Mouse (Mus musculus): ENCODE measurements around the gene Lgals4. TPM values are rescaled to one million over a fixed set of nuclear protein-coding genes. Genes with fewer than 3 reads are reported as not detected.

Lgals4 gene
- polyA plus RNA-seq, 2 experiments = 5.9 to 18.0 TPM

- 10% methylated on average over 10 of the region's 10 CpGs for WGBS
- no peaks in the 10 kb centered on the region for H3K36me3 ChIP-seq (ENCODE audit: control insufficient read depth, insufficient read depth, low read length)
- no peaks in the 10 kb centered on the region for H3K27me3 ChIP-seq (ENCODE audit: control insufficient read depth, insufficient read depth, low read length)
- DNase-seq (ENCODE audit: low spot score) (peak; percentile 57), ATAC-seq (ENCODE audit: low FRiP score, low read depth) (peak; percentile 61; the same call in 1 of the 2 replicates)
- H3K4me2 ChIP-seq (replicated peaks; ENCODE audit: low read depth, low read length, severe bottlenecking) = peak overlapping the region; percentile 28; the same call in 1 of the 2 replicates
- H3K27ac ChIP-seq (replicated peaks; ENCODE audit: low read depth, low read length) = peak overlapping the region; percentile 90
- 0 out of 2 replicates have a peak overlapping the region, but pooled peaks have one; percentile 3 for H3K9ac ChIP-seq (ENCODE audit: low read depth, low read length, severe bottlenecking)
- TF ChIP-seq POLR2A (IDR thresholded peaks at IDR 0.05; ENCODE audit: borderline replicate concordance, extremely low read depth, insufficient read depth, insufficient read length) = no peak
- 0 out of 2 replicates have a peak, but pooled peaks cover 3% of the 10 kb centered on the region for H3K9me3 ChIP-seq (ENCODE audit: control insufficient read depth, low read length)
- peaks cover 29% of the 10 kb centered on the region for H3K4me1 ChIP-seq (ENCODE audit: control insufficient read depth, insufficient read depth, low read length)
- H3K4me3 ChIP-seq (replicated peaks; ENCODE audit: low read length) = no peak overlapping the region
Observed at GRCm38 (mm10) chr7:28802846-28803588, 30.6 kb upstream of the Lgals4 start.

DNA sequence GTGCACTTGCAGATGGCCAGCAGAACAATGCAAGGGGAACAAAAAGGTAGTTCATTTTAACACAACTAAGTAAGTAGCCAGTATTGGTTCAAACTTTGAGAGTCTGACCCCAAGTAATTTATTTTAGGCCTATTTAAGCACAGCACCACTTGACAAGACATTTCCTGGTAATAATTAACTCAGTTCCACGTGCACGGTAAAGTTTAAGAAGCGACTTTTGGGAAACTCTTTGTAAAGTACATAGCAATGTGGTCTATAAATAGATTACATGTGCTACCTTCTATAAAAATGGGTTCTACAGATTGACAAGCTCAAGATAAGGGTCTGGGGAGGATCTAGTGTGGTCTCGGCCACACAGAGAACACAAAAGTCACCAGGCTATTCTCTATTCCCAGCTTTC lies 29.9 kb upstream of the Lgals4 start:
- WGBS = 38% methylated on average over 4 of the region's 4 CpGs
- H3K27me3 ChIP-seq (ENCODE audit: control insufficient read depth, insufficient read depth, low read length) = no peaks in the 10 kb centered on the region
- H3K4me3 ChIP-seq (replicated peaks; ENCODE audit: low read length) = no peak overlapping the region
- TF ChIP-seq POLR2A (IDR thresholded peaks at IDR 0.05; ENCODE audit: borderline replicate concordance, extremely low read depth, insufficient read depth, insufficient read length) = no peak
- H3K9me3 ChIP-seq (ENCODE audit: control insufficient read depth, low read length) = 0 out of 2 replicates have a peak, but pooled peaks cover 3% of the 10 kb centered on the region
- peak overlapping the region; percentile 90; the same call in 1 of the 2 replicates for H3K27ac ChIP-seq (replicated peaks; ENCODE audit: low read depth, low read length)
- H3K4me2 ChIP-seq (replicated peaks; ENCODE audit: low read depth, low read length, severe bottlenecking) = no peak overlapping the region
- DNase-seq (ENCODE audit: low spot score) (no peak), ATAC-seq (ENCODE audit: low FRiP score, low read depth) (no peak)
- H3K36me3 ChIP-seq (ENCODE audit: control insufficient read depth, insufficient read depth, low read length) = no peaks in the 10 kb centered on the region
- no peak overlapping the region for H3K9ac ChIP-seq (ENCODE audit: low read depth, low read length, severe bottlenecking)
- peaks cover 32% of the 10 kb centered on the region for H3K4me1 ChIP-seq (ENCODE audit: control insufficient read depth, insufficient read depth, low read length)

DNA sequence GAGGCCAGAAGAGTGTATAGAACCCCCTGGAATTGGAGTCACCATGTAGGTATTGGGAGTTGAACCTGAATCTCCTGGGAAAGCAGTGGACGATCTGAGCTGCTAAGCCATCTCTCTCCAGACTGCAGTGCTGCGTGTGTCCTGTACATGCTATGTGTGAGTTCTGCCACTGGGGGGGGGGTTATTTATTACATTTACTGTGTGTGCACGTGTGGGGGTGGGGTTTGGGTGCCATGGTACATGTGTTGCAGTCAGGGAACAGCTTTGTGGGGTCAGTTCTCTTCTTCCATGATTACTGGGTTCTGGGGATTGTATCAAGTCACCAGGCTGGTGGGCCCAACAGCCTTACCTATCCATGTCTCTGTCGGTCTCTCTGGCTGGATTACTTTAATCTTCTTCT lies 26.8 kb upstream of the Lgals4 start:
- Histone ChIP-seq H3K27ac (replicated peaks; ENCODE audit: low read depth, low read length) (no peak overlapping the region), H3K9me3 (ENCODE audit: control insufficient read depth, low read length) (no peaks in the 10 kb centered on the region), H3K4me2 (replicated peaks; ENCODE audit: low read depth, low read length, severe bottlenecking) (no peak overlapping the region), H3K4me3 (replicated peaks; ENCODE audit: low read length) (no peak overlapping the region), H3K4me1 (ENCODE audit: control insufficient read depth, insufficient read depth, low read length) (peaks cover 29% of the 10 kb centered on the region), H3K36me3 (ENCODE audit: control insufficient read depth, insufficient read depth, low read length) (no peaks in the 10 kb centered on the region), H3K27me3 (ENCODE audit: control insufficient read depth, insufficient read depth, low read length) (no peaks in the 10 kb centered on the region), H3K9ac (ENCODE audit: low read depth, low read length, severe bottlenecking) (no peak overlapping the region)
- no peak for TF ChIP-seq POLR2A (IDR thresholded peaks at IDR 0.05; ENCODE audit: borderline replicate concordance, extremely low read depth, insufficient read depth, insufficient read length)
- DNase-seq (ENCODE audit: low spot score) (no peak), ATAC-seq (ENCODE audit: low FRiP score, low read depth) (no peak)
- 76% methylated on average over 4 of the region's 4 CpGs for WGBS

DNA sequence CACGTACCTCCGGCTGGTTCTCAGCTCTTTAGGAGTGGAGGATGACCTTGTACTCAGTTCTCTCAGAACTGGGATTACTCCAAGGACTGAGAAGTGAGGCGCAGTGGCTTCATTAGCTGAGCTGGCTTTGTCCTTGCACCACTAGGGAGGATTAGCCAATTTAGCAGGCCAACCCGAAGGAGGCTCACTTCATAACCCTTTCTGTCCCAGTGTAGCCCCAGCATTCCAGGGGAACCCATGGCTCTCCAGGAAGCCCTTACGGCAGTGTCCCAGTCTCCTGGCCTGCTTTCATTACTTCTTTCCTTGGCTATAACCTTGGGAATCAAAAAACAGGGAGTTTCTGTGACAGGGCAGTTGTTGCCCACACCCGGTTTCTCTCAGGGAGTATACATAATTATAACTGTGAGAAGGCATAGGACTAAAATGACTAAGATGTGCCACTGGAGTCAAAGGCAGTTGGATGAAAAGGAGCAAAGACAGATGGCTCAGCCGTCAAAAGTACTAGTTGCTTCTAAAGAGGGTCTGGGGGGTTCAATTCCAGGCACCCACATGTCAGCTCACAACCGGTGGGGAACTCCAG lies 25.9 kb upstream of the Lgals4 start:
- no peak for DNase-seq (ENCODE audit: low spot score)
- Histone ChIP-seq H3K9me3 (ENCODE audit: control insufficient read depth, low read length) (no peaks in the 10 kb centered on the region), H3K27ac (replicated peaks; ENCODE audit: low read depth, low read length) (peak overlapping the region; percentile 100), H3K9ac (ENCODE audit: low read depth, low read length, severe bottlenecking) (peak overlapping the region; percentile 88), H3K4me3 (replicated peaks; ENCODE audit: low read length) (peak overlapping the region; percentile 69), H3K36me3 (ENCODE audit: control insufficient read depth, insufficient read depth, low read length) (peaks cover 8% of the 10 kb centered on the region), H3K4me1 (ENCODE audit: control insufficient read depth, insufficient read depth, low read length) (peaks cover 29% of the 10 kb centered on the region), H3K27me3 (ENCODE audit: control insufficient read depth, insufficient read depth, low read length) (no peaks in the 10 kb centered on the region), H3K4me2 (replicated peaks; ENCODE audit: low read depth, low read length, severe bottlenecking) (peak overlapping the region; percentile 94)
- ATAC-seq (ENCODE audit: low FRiP score, low read depth) = no peak
- 38% methylated on average over 8 of the region's 8 CpGs for WGBS
- TF ChIP-seq POLR2A (IDR thresholded peaks at IDR 0.05; ENCODE audit: borderline replicate concordance, extremely low read depth, insufficient read depth, insufficient read length) = no peak

DNA sequence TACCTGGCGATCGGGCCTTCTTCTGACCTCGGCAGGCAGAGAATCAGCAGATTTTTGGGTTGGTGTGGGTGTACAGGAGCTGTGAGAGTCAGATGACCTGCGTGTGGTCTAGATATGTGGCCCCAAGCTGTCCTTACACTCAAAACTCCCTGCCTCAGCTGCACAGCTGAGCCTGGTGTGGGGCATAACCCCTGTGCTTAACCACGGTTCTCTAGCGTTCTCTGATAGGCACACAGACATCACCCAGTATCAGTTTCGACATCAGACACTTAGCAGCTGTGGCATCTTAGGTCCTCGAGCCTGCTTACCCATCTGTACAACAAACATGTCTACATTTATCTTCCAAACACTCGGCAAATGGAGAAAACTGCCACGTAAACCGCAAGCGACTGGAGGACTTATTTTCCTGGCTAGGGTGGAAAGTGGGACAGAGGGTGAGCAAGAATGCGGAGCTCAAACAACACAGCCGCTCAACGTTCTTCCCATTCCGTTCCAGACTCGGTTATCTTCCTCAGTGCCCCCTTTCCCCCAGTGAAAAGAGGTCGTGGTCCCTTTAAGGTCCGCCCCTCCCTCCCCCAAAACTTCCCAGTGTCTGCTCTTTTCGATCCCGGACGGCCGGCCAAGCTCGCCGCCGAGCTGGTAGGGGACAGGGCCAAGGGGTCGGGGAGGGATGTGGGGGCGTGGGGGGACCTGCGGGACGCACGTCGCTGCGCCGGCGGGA lies 25.3 kb upstream of the Lgals4 start, which contains the start of gene Hnrnpl:
Gene Hnrnpl (plus strand): TSS at position 321 of the 721 bp plus-strand sequence.
- DNase-seq (ENCODE audit: low spot score) (peak; percentile 69), ATAC-seq (ENCODE audit: low FRiP score, low read depth) (peak; percentile 12)
- Histone ChIP-seq H3K4me2 (replicated peaks; ENCODE audit: low read depth, low read length, severe bottlenecking) (peak within 1 kb of the TSS; percentile 94), H3K4me1 (ENCODE audit: control insufficient read depth, insufficient read depth, low read length) (peaks cover 26% of the 10 kb centered on the region), H3K4me3 (replicated peaks; ENCODE audit: low read length) (peak within 1 kb of the TSS; percentile 69), H3K27ac (replicated peaks; ENCODE audit: low read depth, low read length) (peak within 1 kb of the TSS; percentile 100), H3K9ac (ENCODE audit: low read depth, low read length, severe bottlenecking) (peak within 1 kb of the TSS; percentile 88), H3K27me3 (ENCODE audit: control insufficient read depth, insufficient read depth, low read length) (no peaks in the 10 kb centered on the region), H3K9me3 (ENCODE audit: control insufficient read depth, low read length) (no peaks in the 10 kb centered on the region), H3K36me3 (ENCODE audit: control insufficient read depth, insufficient read depth, low read length) (peaks cover 15% of the 10 kb centered on the region)
- no peak for TF ChIP-seq POLR2A (IDR thresholded peaks at IDR 0.05; ENCODE audit: borderline replicate concordance, extremely low read depth, insufficient read depth, insufficient read length)
- 4% methylated on average over 33 of the region's 35 CpGs for WGBS

Data from limb, embryonic 14.5 days (tissue).